Mouse (Mus musculus) neural tube, embryonic 13.5 days (tissue): ENCODE data around the gene Cd300lf. TPM values are rescaled to one million over a fixed set of nuclear protein-coding genes. Genes with fewer than 3 reads are reported as not detected.
A peak's percentile ranks its signal among the peaks of the same experiment; 100 is the strongest.

Source experiments
- ATAC-seq: fragments of 200-750 bp; cut with Nextera tagmentation; 2 replicates; pipeline ENCODE4 v1.8.0; 2017; ENCODE audit warnings: low read depth, mild to moderate bottlenecking, moderate TSS enrichment, moderate library complexity
- H3K27ac ChIP-seq: fragments of 300-500 bp; sonication (generic); replicated peaks from 2 replicates; pipeline ENCODE4 v1.5.1; 2015; ENCODE audit warnings: moderate library complexity, mild to moderate bottlenecking, inconsistent platforms
- H3K27me3 ChIP-seq: fragments of 300-500 bp; sonication (generic); 2 replicates; pipeline ENCODE4 v1.6.1; 2015; ENCODE audit warnings: mild to moderate bottlenecking, inconsistent platforms
- H3K36me3 ChIP-seq: fragments of 300-500 bp; sonication (generic); 2 replicates; pipeline ENCODE4 v1.6.1; 2015; ENCODE audit warnings: mild to moderate bottlenecking, inconsistent platforms
- H3K4me1 ChIP-seq: fragments of 300-500 bp; sonication (generic); replicated peaks from 2 replicates; pipeline ENCODE4 v1.6.1; 2015; ENCODE audit warnings: inconsistent platforms
- H3K4me2 ChIP-seq: fragments of 300-500 bp; sonication (generic); 2 replicates; pipeline ENCODE4 v1.6.1; 2015; ENCODE audit warnings: inconsistent platforms, mild to moderate bottlenecking, moderate library complexity
- H3K4me3 ChIP-seq: fragments of 300-500 bp; sonication (generic); 2 replicates; pipeline ENCODE4 v1.5.1; 2015; ENCODE audit warnings: mild to moderate bottlenecking, inconsistent platforms
- H3K9ac ChIP-seq: fragments of 300-500 bp; sonication (generic); 2 replicates; pipeline ENCODE4 v1.6.1; 2015; ENCODE audit warnings: moderate library complexity, mild to moderate bottlenecking, inconsistent platforms
- H3K9me3 ChIP-seq: fragments of 300-500 bp; sonication (generic); 2 replicates; pipeline ENCODE4 v1.6.1; 2016; ENCODE audit warnings: inconsistent platforms
- WGBS: fragments of 180-500 bp; shearing (Covaris S2); methylation state at CpG from one replicate; pipeline ENCODE4 v1.1.7; 2015; 5-methylcytosine and 5-hydroxymethylcytosine counted together
- polyA plus RNA-seq: library from polyadenylated mRNA; unstranded; fragments of >200 nt; fragmentation: Nextera tagmentation; extraction: Ambion mirVana; gene quantifications from 2 replicates; pipeline ENCODE4 v1.2.1, GENCODE M21; 2015

The Cd300lf gene
- polyA plus RNA-seq, 1 experiment from 2014 or later = 0.14 TPM

DNA sequence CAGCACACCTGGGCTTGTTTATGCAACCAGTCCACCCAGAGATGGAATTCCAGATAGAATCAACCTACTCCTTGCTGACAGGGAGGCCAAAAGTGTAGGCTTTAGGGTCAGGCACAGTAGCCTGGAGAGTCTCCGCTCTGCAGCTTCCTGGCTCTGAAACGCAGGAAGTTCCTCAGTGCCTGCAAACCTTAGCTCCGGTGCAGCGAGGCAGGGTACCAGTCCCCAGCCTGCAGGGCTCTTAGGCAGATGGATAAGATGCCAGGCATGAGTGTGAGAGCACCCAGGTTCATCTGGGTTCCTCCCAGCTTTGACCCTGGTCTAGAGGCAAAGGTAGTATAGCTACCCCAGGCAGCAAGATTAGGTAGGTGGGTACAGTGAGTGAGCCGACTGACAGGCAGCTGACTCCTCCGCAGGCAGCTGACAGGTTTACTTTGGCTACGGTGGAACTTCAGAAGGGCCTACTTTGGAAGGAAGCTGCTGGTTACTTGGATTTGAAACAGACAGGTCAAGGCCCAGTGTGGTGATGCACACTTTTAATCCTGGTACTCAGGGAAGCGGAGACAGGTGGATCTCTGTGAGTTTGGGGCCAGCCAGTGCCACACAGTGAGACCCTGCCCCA, 33.9 kb upstream of the Cd300lf start:
- Histone ChIP-seq H3K4me1 (peaks cover 60% of the 10 kb centered on the region), H3K27me3 (peaks cover 34% of the 10 kb centered on the region), H3K9ac (no peak overlapping the region), H3K9me3 (no peaks in the 10 kb centered on the region), H3K4me3 (no peak overlapping the region), H3K4me2 (no peak overlapping the region), H3K36me3 (no peaks in the 10 kb centered on the region), H3K27ac (no peak overlapping the region)
- WGBS = 89% methylated on average over 8 of the region's 8 CpGs
- ATAC-seq = no peak

DNA sequence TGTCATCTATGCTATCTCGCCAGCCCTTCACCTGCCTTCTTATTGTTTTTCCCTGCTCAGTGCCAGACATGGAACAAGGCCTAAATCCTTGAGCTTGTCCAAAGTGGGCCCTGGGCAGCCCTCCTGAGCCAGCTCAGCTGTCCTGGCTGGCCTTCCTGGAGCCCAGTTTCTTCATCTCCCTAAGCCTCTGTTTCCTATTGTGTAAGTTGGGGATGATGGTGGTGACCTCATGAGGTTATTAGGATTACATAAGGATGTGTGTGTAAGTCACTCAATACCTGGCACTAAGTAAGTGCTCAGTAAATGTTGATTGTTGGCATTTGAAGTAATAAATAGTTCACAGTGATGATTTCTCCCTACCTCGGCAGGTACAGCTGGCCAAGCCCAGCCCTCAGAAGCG, 33.0 kb upstream of the Cd300lf start:
- no peak for ATAC-seq
- H3K36me3 ChIP-seq = no peaks in the 10 kb centered on the region
- no peak overlapping the region for H3K4me3 ChIP-seq
- no peak overlapping the region for H3K4me2 ChIP-seq
- H3K9ac ChIP-seq = no peak overlapping the region
- H3K4me1 ChIP-seq = peaks cover 57% of the 10 kb centered on the region
- H3K27me3 ChIP-seq = peaks cover 44% of the 10 kb centered on the region
- no peaks in the 10 kb centered on the region for H3K9me3 ChIP-seq
- no peak overlapping the region for H3K27ac ChIP-seq
- WGBS = 87% methylated on average over 3 of the region's 3 CpGs

DNA sequence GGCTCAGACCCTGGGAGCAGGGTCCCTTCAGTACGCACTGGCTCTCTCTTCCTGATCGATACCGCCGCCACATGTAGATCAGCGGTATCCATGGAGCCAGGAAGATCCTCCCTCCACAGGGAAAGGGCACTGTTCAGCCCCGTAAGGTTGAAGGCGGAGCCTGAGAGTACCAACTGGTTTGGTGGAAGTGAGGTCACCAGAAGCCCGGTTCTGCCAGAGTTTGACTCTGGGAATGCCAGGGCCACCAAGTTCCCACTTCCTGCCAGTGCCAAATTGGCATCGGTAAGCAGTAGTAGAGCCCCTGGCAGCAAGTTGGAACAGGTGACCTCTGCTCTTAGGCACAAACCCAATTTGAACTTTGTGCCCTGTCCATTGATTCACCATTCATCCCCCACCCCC, 31.2 kb upstream of the Cd300lf start:
- Histone ChIP-seq H3K27me3 (peaks cover 53% of the 10 kb centered on the region), H3K4me3 (peak overlapping the region; percentile 63), H3K4me2 (peak overlapping the region; percentile 77), H3K9me3 (no peaks in the 10 kb centered on the region), H3K9ac (peak overlapping the region; percentile 72), H3K36me3 (no peaks in the 10 kb centered on the region), H3K4me1 (peaks cover 43% of the 10 kb centered on the region), H3K27ac (no peak overlapping the region)
- ATAC-seq = no peak
- WGBS = 0% methylated on average over 9 of the region's 9 CpGs

DNA sequence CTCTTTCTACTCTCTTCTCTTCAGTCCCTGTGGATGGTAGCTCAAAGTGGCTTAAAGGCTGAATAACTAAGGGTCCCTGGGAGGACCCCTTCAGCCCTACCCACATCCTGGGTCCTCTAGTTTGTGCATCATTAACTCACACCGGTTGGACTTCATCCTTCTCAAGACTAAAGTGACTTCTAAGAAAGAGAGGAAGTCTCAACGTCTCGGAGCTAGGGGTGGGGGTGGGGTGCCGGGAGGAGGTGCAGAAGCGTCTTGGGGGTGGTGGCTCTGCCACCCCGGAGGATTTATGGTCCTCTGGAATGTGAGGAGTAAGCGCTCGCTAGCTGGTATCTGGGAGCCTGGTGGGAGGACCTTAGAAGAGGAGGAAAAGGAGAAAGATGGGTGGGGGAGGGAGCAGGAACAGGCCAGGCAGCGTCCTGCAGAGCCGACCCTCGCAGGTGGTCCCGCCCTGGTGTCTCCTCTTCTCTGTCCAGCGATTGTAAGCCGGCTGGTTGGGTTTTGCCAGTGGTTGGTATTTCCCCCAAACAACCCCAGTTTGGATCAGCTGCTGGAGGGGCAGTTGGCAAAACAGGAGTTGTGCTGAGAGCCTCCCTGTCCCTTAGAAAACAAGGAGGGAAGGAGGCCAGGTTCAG, 30.7 kb upstream of the Cd300lf start:
- Histone ChIP-seq H3K27ac (no peak overlapping the region), H3K4me1 (peaks cover 43% of the 10 kb centered on the region), H3K9ac (peak overlapping the region; percentile 72), H3K9me3 (no peaks in the 10 kb centered on the region), H3K4me2 (peak overlapping the region; percentile 77), H3K36me3 (no peaks in the 10 kb centered on the region), H3K27me3 (peaks cover 53% of the 10 kb centered on the region), H3K4me3 (peak overlapping the region; percentile 63)
- WGBS = under 1% methylated on average over 13 of the region's 14 CpGs
- no peak for ATAC-seq

DNA sequence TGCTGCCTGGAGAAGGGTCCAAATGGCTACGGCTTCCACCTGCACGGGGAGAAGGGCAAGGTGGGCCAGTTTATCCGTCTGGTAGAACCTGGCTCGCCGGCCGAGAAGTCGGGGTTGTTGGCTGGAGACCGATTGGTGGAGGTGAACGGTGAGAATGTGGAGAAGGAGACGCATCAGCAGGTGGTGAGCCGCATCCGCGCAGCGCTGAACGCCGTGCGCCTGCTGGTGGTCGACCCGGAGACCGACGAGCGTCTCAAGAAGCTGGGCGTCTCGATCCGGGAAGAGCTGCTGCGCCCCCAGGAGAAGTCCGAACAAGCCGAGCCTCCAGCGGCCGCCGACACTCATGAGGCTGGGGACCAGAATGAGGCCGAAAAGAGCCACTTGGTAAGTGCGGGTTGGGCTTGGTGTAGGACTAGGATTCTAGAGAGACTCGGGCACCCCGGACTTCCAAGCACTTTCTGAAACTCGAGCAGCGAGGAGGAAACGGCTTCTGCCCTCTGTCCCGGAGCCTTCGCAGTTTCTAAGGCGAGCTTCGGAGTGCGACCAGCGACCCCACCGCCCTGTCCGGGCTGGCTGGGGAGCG, 29.9 kb upstream of the Cd300lf start:
- under 1% methylated on average over 47 of the region's 47 CpGs for WGBS
- Histone ChIP-seq H3K9me3 (no peaks in the 10 kb centered on the region), H3K4me2 (peak overlapping the region; percentile 77), H3K4me1 (peaks cover 43% of the 10 kb centered on the region), H3K9ac (peak overlapping the region; percentile 72), H3K27me3 (peaks cover 53% of the 10 kb centered on the region), H3K27ac (0 out of 2 replicates have a peak overlapping the region, but pooled peaks have one; percentile 42), H3K36me3 (no peaks in the 10 kb centered on the region), H3K4me3 (peak overlapping the region; percentile 63)
- peak; percentile 57 for ATAC-seq

DNA sequence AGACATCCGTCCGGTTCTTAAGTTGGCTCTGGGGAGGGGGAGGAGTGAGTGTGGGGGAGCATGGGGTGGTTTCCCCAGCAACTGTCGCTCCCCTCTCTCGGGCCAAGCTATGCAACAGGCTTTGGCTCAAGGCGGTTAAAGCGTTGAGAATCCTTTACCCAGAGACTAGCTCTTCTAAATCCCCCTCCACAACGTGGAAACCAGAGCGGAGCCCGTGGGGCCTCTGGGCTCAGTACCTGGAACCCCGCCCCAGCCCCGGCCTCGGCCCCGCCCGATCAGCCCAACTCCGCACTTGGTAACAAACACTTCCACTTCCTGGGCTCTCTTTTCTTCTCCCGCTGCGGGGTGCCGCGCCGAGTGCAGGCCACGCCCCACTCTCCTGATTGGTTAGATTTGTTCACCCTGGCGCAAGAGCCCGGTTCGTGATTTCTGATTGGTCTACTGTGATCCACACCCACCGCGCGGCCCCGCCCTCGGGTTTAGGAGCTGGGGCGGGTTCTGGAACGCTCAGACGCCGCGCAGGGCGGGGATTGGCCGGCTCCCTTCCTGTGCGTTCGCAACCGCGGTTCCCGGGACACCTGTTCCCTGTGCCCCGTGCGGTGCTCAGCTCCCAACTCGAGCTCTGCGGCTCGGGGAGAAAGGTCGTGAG, 29.2 kb upstream of the Cd300lf start, which contains the start of gene Slc9a3r1:
Gene Slc9a3r1, plus strand, starts transcription at position 510 of the 649 bp plus-strand sequence.
- peak within 1 kb of the TSS; percentile 63 for H3K4me3 ChIP-seq
- H3K4me2 ChIP-seq = peak within 1 kb of the TSS; percentile 77
- peak within 1 kb of the TSS; percentile 72 for H3K9ac ChIP-seq
- ATAC-seq = peak; percentile 94
- peaks cover 43% of the 10 kb centered on the region for H3K4me1 ChIP-seq
- H3K9me3 ChIP-seq = no peaks in the 10 kb centered on the region
- H3K27me3 ChIP-seq = peaks cover 53% of the 10 kb centered on the region
- under 1% methylated on average over 47 of the region's 47 CpGs for whole genome bisulfite sequencing
- peak within 1 kb of the TSS; percentile 49; the same call in 1 of the 2 replicates for H3K27ac ChIP-seq
- H3K36me3 ChIP-seq = no peaks in the 10 kb centered on the region

DNA sequence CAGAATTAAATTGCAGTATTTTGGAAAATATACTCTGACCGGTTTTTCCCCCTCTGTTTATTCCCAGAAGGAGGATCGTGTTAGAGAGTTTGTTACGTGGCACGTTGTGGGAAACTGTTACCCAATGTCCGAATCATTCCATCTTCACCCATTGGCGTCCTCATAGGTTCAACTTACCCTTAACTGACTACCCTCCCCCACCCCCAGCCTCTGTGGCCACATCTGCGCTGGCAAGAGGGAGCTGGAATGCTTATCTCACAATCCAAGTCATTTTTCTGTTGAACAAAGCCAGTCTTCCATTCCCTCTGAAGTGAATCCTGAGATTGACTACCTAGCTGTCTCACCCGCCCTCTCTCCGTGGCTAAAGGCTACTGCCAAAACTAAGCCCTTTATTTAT, 28.4 kb upstream of the Cd300lf start:
- peak overlapping the region; percentile 77 for H3K4me2 ChIP-seq
- H3K27ac ChIP-seq = no peak overlapping the region
- H3K9me3 ChIP-seq = no peaks in the 10 kb centered on the region
- no peak for ATAC-seq
- peaks cover 43% of the 10 kb centered on the region for H3K4me1 ChIP-seq
- 35% methylated on average over 9 of the region's 9 CpGs for WGBS
- no peaks in the 10 kb centered on the region for H3K36me3 ChIP-seq
- 0 out of 2 replicates have a peak overlapping the region, but pooled peaks have one; percentile 63 for H3K4me3 ChIP-seq
- no peak overlapping the region for H3K9ac ChIP-seq
- H3K27me3 ChIP-seq = peaks cover 56% of the 10 kb centered on the region

DNA sequence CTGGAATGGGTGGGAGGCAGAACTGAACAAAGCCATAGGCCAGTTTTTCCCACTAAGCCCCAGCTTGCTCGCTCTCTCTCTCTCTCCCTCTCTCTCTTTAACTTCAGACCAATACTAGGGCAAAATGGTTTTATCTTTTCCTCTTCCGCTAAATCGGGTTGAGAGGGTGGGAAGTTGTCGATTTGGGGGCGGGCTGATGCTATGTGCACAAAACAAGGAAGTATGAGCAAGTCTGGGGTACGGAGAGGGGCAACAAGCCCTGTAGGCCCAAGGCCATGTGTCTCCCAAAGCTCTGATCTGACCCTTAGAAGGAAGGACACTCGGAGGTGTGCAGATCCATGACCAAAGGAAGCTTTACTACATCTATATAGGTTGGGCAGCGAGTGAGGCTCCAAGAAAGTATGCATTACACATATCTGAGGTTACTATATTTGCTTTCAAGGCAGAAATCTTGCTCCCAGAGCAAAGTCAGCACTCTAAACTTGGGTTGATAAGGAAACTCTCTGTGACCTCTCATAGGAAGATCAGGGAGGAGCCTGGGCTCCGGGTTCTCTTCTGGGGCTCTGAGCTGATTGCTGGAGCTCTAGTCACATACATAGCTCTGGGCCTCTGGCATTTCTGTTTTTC, 27.9 kb upstream of the Cd300lf start:
- Histone ChIP-seq H3K27ac (no peak overlapping the region), H3K4me1 (peaks cover 43% of the 10 kb centered on the region), H3K4me3 (no peak overlapping the region), H3K4me2 (no peak overlapping the region), H3K27me3 (peaks cover 61% of the 10 kb centered on the region), H3K36me3 (no peaks in the 10 kb centered on the region), H3K9me3 (no peaks in the 10 kb centered on the region), H3K9ac (no peak overlapping the region)
- ATAC-seq = no peak
- whole genome bisulfite sequencing = 74% methylated on average over 9 of the region's 9 CpGs

DNA sequence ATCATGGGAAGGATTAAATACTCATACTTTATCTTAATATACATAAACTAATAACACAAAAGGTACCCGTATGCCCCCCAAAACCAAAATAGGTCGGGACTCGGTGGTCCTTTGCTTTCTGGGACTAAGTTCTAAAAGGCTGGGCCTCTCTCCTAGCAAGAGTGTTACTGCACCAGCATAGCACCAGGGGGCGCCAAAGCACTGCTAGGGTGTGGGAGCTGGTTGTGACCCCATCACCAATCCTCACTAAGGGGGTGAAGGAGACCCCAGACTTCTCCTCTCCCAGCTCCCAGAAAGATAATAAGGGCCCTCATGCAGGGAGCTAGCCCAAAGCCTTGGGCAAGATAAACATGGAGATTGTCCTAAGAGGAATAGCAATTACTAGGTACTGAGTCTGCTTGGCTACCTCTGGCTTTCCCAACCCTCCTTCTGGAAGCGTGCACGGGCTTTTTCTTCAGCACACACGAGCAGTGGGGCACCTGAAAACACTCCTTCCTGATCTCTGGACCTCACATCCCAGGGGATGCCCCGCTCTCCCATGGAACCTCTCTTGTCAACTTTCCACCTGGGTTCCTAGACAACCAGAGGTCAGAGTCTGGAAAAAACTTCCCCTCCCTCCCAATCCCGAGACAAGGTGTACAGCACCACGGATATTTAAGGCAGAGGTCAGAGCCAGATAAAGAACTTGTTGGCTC, 27.2 kb upstream of the Cd300lf start:
- WGBS = 38% methylated on average over 10 of the region's 10 CpGs
- Histone ChIP-seq H3K27me3 (peaks cover 66% of the 10 kb centered on the region), H3K36me3 (no peaks in the 10 kb centered on the region)

DNA sequence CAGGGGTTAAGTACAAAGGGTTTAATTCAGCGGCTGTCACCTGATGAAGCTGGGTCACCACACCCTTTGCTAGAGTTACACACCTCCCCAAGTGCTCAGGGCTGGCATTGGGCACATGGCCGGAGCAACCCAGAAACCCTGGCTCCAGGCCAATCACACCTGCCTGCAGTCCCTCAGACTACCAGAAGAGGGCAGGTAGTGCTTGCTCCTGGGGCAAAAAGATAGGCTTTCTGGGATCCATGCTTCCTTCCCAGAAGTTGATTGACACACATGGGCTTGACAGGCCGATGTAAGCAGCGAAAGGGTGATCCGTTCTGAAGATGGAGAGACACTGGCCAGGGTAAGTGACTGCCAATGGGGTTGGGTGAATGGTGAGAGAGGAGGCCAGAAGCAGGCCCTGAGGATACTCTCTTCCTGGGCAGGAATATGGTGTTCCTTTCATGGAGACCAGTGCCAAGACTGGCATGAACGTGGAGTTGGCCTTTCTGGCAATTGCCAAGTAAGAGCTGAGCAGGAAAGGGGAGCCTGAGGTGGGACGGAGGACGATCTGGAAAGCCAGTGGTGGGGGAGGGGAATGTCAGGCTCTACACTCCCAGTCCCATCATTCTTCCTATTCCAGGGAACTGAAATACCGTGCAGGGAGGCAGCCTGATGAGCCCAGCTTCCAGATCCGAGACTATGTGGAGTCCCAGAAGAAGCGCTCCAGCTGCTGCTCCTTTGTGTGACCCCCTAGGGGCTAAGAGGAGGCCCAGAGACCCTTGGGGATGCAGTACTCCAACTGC, 26.4 kb upstream of the Cd300lf start:
- Histone ChIP-seq H3K4me3 (no peak overlapping the region), H3K9me3 (no peaks in the 10 kb centered on the region), H3K9ac (no peak overlapping the region), H3K27me3 (peaks cover 66% of the 10 kb centered on the region), H3K27ac (no peak overlapping the region), H3K36me3 (no peaks in the 10 kb centered on the region), H3K4me2 (no peak overlapping the region), H3K4me1 (peaks cover 31% of the 10 kb centered on the region)
- no peak for ATAC-seq
- 51% methylated on average over 11 of the region's 11 CpGs for WGBS

More for the DNA sequence above, 27.2 kb upstream of the Cd300lf start:
- Histone ChIP-seq H3K9me3 (no peaks in the 10 kb centered on the region), H3K9ac (no peak overlapping the region), H3K4me3 (no peak overlapping the region), H3K27ac (no peak overlapping the region), H3K4me2 (no peak overlapping the region), H3K4me1 (peaks cover 40% of the 10 kb centered on the region)
- ATAC-seq = no peak
